Mouse (Mus musculus) testis, adult 2 months (tissue): Measurements from ENCODE around the gene Cyp4f16. TPM values are rescaled to one million over a fixed set of nuclear protein-coding genes. Genes with fewer than 3 reads are reported as not detected.

ENCODE experiments used
- H3K27ac ChIP-seq: fragments of 200-500 bp; 2 replicates; pipeline ENCODE4 v1.5.1; 2012; ENCODE audit warnings: low read depth, low read length; ENCODE audit not compliant: control insufficient read depth, insufficient read depth
- H3K27me3 ChIP-seq: fragments of 200-500 bp; 2 replicates; pipeline ENCODE4 v1.6.1; 2012; ENCODE audit warnings: mild to moderate bottlenecking, low read length, moderate library complexity; ENCODE audit not compliant: control insufficient read depth, insufficient read depth
- H3K36me3 ChIP-seq: fragments of 200-500 bp; 2 replicates; pipeline ENCODE4 v1.6.1; 2012; ENCODE audit warnings: mild to moderate bottlenecking, low read length; ENCODE audit not compliant: control insufficient read depth, insufficient read depth
- H3K4me1 ChIP-seq: fragments of 200-500 bp; 2 replicates; pipeline ENCODE4 v1.6.1; 2012; ENCODE audit warnings: low read length; ENCODE audit not compliant: control insufficient read depth, insufficient read depth
- H3K4me3 ChIP-seq: fragments of 200-500 bp; 2 replicates; pipeline ENCODE4 v1.5.1; 2012; ENCODE audit warnings: low read depth, mild to moderate bottlenecking, low read length, moderate library complexity, mixed read lengths; ENCODE audit not compliant: control insufficient read depth
- CTCF ChIP-seq: fragments of 200-500 bp; IDR thresholded peaks from 2 replicates; pipeline ENCODE4 v1.5.1; 2012; ENCODE audit warnings: low read depth, mild to moderate bottlenecking, inconsistent platforms, low read length, moderate library complexity; ENCODE audit not compliant: control insufficient read depth, insufficient read depth, insufficient replicate concordance
- POLR2A ChIP-seq: fragments of 200-500 bp; IDR thresholded peaks from 2 replicates; pipeline ENCODE4 v1.6.1; 2012; ENCODE audit warnings: low read depth, mild to moderate bottlenecking, inconsistent platforms, low read length, moderate library complexity; ENCODE audit not compliant: control insufficient read depth
- polyA plus RNA-seq: library from polyadenylated mRNA; depleted of rRNA; stranded (reverse); fragments of >200 nt; gene quantifications from 2 replicates; pipeline ENCODE4 v1.2.3, GENCODE M21; 2012; rRNA removed

The Cyp4f16 gene
- polyA plus RNA-seq, 1 experiment = 0.73 TPM

DNA sequence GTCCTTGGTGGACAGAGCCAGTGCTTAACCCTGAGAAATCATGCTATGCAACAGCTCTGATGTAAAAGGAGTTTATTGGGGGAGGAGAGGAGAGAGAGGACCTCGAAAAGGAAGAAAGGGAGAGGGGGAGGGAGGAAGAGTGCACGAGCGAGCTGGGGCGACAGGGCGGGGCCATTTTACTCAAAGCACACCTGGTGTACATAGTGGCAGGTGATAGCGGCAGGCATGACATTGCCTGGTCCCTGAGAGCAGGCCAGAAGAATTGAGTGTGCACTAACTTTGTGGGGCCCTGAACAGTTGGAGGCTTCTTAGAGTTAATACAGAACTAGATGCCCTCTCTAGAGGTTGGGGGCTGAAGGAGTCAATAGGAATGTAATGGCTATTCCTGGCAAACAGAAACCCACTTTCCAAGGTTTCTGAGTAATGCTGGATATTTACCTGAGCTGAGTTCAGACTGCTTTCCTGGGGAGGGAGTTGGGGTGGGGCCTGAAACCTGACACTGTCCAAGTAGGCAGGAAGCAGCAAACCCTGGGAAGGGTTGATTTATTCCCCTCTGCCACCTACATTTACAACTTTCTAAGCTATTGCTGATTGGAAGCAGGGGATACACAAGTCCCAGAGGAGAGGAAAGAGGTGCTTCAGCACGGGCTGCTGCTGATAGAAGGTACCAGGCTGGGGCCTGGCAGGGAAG is 41.3 kb downstream of the Cyp4f16 start:
- Histone ChIP-seq H3K27me3 (no peaks in the 10 kb centered on the region), H3K27ac (no peak overlapping the region), H3K36me3 (no peaks in the 10 kb centered on the region), H3K4me3 (no peak overlapping the region), H3K4me1 (no peaks in the 10 kb centered on the region)
- TF ChIP-seq POLR2A (no peak), CTCF (no peak)

DNA sequence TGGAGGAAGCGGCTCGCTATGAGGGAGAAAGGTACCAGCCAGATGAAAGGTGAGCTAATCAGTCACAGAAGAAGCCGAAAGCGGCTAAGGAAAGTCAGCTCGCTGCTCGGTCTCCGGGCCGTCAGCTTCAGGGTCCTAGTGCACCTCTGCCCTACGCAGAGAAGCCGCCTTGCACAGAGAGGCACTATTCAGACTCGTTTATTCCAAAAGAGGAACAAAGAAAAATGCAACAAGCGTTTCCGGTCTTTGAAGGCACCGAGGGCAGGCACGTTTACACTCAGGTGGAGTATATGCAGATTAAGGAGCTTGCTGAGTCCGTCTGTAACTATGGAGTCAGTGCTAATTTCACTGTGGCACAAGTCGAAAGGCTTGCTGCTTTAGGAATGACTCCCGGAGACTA is 60.1 kb downstream of the Cyp4f16 start:
- no peaks in the 10 kb centered on the region for H3K4me1 ChIP-seq
- no peak overlapping the region for H3K27ac ChIP-seq
- H3K27me3 ChIP-seq = no peaks in the 10 kb centered on the region
- no peak overlapping the region for H3K4me3 ChIP-seq
- TF ChIP-seq CTCF (no peak), POLR2A (no peak)
- H3K36me3 ChIP-seq = no peaks in the 10 kb centered on the region

Other genes starting within 250 kb of the Cyp4f16 start
- 39.3 and 43.5 TPM in 2 replicates for gene Akap8, start 215.3 kb upstream of the Cyp4f16 start, polyA plus RNA-seq
- gene Akap8l, start 186.0 kb upstream of the Cyp4f16 start, polyA plus RNA-seq = 107 and 129 TPM in 2 replicates
- 25.2 and 26.3 TPM in 2 replicates for gene Wiz, start 147.1 kb upstream of the Cyp4f16 start, polyA plus RNA-seq
- gene Rasal3, start 133.0 kb upstream of the Cyp4f16 start, polyA plus RNA-seq = 3.7 and 5.3 TPM in 2 replicates
- gene Pglyrp2, start 112.4 kb upstream of the Cyp4f16 start, polyA plus RNA-seq = 2.0 and 2.4 TPM in 2 replicates
- 67.7 and 68.8 TPM in 2 replicates for gene Cyp4f39, start 83.8 kb upstream of the Cyp4f16 start, polyA plus RNA-seq
- gene Cyp4f17, start 30.5 kb upstream of the Cyp4f16 start, polyA plus RNA-seq = 1.4 TPM in 2 replicates
- gene Cyp4f37, start 84.8 kb downstream of the Cyp4f16 start, polyA plus RNA-seq = 1.9 and 2.2 TPM in 2 replicates
- 0.72 and 1.0 TPM in 2 replicates for gene Cyp4f40, start 122.3 kb downstream of the Cyp4f16 start, polyA plus RNA-seq
- gene Cyp4f15, start 149.1 kb downstream of the Cyp4f16 start, polyA plus RNA-seq = 1.2 and 1.6 TPM in 2 replicates